Mouse (Mus musculus): Measurements from ENCODE around the gene Fam72a. TPM values are rescaled to one million over a fixed set of nuclear protein-coding genes. Genes with fewer than 3 reads are reported as not detected.
A peak's percentile ranks its signal among the peaks of the same experiment; 100 is the strongest.

Gene Fam72a
- 1 to 10 TPM in 3 of 4 experiments, under 1 TPM in 1; 0.78 to 2.0 (median 1.4) TPM for total RNA-seq (2022)

DNA sequence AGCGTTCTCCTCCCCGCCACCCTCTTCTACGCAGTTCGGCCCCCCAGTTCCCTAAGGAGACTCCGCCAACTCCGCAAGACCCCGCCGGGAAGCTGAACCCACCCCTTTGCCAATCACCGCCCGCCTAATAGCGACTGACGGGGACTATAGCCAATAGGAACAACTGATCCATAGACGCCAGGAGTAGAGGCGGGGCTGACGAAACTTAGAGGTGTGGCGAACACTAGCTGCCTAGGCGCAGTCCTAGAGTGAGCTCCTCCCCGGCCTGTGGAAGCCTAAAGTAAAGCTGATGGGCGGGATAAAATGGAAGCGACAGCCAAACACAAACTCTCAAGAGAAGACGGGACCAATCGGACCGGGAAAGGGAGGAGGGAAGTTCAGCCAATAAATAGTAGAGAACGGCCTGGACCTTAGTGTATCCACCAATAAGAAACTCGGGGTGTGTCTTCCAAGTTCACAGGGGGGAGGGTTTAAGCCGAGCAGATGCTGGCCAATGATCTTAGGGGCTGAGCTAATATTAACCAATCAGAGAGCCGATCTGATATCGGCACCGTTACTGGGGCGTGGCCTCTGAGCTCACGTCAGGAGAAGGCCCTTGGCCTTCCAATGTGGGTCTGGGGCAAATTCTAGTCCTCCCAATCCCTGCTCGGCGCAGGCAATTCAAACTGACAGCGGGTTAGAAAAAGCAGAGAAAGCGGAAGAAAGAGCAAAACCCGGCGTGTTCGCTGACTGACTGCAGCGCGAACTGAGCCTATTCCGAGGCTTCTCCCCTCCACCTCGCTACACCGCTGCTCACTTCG, at the start of gene Fam72a, which contains the start of gene Srgap2:
Gene Fam72a (plus strand): TSS at position 623 of the 800 bp plus-strand sequence.
Gene Srgap2 (minus strand): TSS at position 72 of the 800 bp plus-strand sequence.
- DNase-seq (ENCODE audit: low spot score in 2 of 2), result peak; percentile 99 to 100

- DNase-seq (ENCODE audit: low spot score in 2 of 2), result no peak
These were observed 48.9 kb upstream of the Fam72a start for GRCm38 (mm10) chr1:131478770-131479305.

DNA sequence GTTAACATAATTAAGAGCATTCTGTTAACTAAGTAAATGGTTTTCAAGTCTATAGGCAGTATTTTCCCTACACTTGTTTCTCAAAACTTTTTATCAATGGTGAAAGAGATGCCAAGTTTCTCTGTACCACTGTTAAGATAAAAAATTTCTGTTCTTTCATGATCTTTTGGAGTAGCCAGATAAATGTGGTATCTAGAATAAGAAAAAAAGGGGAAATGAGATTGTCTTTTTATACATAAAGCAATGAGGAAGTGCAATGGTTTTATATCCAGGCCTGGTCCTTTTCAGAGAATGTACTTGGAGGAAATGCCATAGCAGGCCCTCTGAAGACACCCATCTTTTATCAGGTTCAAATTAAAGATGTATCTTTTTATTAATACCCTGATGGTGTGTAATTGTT, 46.3 kb upstream of the Fam72a start:
- DNase-seq (ENCODE audit: low spot score in 2 of 2), result no peak

- DNase-seq (ENCODE audit: low spot score in 2 of 2), result no peak
These were observed 45.5 kb upstream of the Fam72a start for GRCm38 (mm10) chr1:131482242-131482641.

GRCm38 (mm10) chr1:131486094-131486850, 41.4 kb upstream of the Fam72a start:
- DNase-seq (ENCODE audit: low spot score in 2 of 2), result no peak

DNA sequence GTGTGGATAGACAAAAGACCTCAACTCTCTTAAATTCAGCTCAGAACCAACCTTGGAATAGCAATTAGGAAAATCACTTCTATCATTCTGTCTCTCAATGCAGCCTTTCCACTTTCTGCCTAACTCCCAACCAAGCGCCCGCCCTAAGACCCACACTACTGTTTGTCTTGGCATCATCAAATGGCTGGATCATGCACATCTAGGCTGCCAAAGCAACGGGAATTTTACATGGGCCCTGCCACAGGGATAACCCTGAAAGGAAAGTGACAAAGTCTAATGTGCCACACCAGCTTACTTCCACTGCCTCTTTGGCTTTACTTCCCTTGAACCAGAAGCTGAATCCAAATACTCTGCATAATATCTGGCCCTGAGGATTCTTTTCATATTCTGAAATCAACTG, 38.4 kb upstream of the Fam72a start:
- DNase-seq (ENCODE audit: low spot score in 2 of 2), result no peak

DNA sequence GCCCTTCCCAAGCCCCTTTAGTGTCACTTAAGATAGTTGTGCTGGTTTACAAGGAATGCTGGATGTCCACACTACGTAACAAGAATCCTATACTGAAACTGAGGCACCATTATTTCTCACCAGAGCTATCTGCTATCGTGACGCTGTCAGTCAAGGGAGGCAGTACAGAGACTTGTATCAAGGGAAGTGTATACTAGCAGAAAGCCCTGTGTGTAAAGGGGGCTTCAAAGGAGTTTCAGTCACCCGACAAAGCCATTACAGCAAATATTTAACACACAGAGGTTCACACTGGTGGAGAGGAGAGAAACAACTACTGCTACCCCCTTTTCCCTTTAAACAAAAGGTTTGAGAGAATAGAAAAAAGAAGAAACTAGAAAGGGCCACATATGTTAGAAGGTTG, 36.1 kb upstream of the Fam72a start:
- DNase-seq (ENCODE audit: low spot score in 2 of 2), result no peak

DNA sequence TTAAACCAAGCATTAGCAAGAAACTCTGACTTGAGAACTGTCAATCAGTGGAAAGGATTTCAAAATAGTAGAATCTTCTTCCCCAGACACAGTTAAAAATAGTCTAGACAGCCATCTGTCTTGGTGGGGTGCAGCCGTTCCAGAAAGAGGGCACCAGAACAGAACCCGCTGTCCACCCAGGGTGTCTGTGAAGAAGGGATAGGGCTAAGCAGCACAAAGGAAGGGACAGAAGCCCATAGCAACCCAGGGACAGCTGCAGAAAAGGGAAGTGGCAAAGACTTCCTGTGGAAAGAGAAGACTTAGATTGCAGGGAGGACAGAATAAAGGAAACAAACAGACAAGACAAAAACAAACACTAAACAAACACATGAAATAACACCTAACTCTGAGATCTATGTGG, 35.3 kb upstream of the Fam72a start:
- DNase-seq (ENCODE audit: low spot score in 2 of 2), result peak in 1 of 2 experiments; percentile 20

GRCm38 (mm10) chr1:131493966-131494898, 33.5 kb upstream of the Fam72a start:
- DNase-seq (ENCODE audit: low spot score in 2 of 2), result no peak

GRCm38 (mm10) chr1:131498231-131498630, 29.5 kb upstream of the Fam72a start:
- no peak for DNase-seq (ENCODE audit: low spot score in 2 of 2)

- DNase-seq (ENCODE audit: low spot score in 2 of 2), result no peak
These were observed 26.0 kb upstream of the Fam72a start for GRCm38 (mm10) chr1:131501681-131502080.

GRCm38 (mm10) chr1:131511131-131511530, 16.6 kb upstream of the Fam72a start:
- no peak for DNase-seq (ENCODE audit: low spot score in 2 of 2)

DNA sequence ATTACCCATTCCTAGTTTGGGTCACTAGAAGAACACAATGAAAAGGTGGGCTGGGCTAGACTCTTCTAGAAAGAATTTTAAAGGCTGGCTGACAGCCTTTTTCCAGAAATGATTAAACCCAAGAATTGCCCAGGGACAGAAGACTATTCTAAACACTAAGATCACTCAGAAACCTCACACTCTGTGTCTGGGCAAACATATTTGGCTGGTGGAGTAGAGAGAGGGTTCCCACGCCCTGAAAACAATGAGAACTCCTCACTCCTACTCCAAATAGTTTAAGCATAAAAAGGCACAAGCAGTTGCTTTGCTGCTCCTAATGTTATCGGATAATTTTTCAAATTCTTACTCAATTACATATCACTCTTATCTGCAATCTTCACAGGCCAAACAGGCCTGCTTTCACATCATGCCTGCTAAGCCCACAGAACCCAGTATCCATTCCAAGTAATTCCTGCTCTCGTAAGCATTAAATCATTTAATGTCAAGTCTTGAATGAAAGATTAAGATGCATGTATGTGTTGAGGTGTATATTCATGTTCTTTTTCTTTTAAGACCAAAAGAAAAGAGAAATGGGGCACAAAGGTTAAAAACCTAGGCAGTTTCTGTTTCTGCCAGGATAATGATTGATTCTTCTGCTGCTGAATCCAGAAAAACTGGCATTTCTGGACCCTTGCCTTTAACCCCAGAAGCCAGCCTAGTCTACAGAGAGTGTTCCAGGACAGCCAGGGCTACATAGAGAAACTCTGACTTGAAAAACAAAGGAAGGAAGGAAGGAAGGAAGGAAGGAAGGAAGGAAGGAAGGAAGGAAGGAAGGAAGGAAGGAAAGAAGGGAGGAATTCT, 15.8 kb upstream of the Fam72a start:
- DNase-seq (ENCODE audit: low spot score in 2 of 2), result no peak

DNA sequence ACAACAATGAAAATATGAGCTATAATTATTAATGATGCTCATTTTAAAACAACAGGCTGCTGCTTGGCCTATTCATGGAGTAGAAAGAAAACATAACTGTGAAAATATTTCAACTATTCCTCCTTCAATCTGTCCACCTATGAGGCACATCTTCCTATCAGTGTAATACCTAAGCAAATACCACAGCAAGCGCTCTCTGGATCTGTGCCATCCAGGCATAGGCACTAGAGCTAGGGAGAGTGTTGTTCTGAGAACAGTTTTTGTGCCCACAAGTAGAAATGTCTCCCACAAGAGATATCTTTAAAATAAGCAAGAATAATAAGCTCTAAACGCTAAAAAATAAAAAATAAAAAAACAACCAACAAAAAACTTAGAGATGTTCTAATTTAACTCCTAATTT, 14.6 kb upstream of the Fam72a start:
- no peak for DNase-seq (ENCODE audit: low spot score in 2 of 2)

DNA sequence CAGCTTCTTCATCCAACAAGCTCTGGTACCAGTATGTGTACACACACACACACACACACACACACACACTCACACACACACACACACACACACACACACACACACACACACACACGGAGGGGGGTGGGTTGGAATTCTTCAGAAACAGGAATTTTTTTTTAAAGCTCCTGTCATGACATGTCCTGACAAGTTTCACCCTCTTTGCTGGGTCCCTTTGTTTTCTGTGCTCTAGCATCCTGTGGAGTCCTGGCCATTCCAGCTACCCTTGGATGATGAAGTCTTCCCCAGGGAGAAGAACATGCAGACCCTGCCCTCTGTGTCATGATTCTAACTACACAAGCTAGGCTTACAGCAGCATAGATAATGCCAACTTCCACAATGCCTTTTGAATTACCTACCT, 13.5 kb upstream of the Fam72a start:
- DNase-seq (ENCODE audit: low spot score in 2 of 2), result no peak

GRCm38 (mm10) chr1:131516588-131516987, 11.1 kb upstream of the Fam72a start:
- DNase-seq (ENCODE audit: low spot score in 2 of 2), result no peak

- no peak for DNase-seq (ENCODE audit: low spot score in 2 of 2)
These were observed 3.9 kb upstream of the Fam72a start for GRCm38 (mm10) chr1:131523794-131524193.

- DNase-seq (ENCODE audit: low spot score in 2 of 2), result peak; percentile 42 to 47
These were observed 2.6 kb upstream of the Fam72a start for GRCm38 (mm10) chr1:131525101-131525585.

GRCm38 (mm10) chr1:131525586-131526271, 2.0 kb upstream of the Fam72a start:
- peak; percentile 22 to 31 for DNase-seq (ENCODE audit: low spot score in 2 of 2)

All from layer of hippocampus, adult 8-10 months (tissue).